Mouse (Mus musculus): Measurements from ENCODE around the gene Tlk1.

DNA sequence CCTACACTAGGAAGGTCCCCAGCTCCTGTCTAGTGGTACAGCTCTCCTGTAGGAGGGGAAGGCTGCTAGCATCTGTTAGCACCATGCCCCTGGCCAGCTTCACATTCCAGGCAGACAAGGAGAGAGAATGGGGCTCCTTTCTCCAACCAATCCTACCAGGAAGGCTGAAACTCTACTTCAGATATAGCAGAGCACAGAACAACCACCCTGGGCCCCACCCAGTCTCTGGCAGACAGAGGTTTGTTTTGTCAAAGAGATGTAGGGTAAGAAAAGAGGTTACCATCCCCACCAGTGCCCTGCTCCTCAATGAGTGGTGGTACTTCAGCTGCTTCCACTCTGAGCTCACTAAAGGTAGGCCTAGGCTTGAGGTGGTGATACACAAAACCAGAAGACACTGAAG lies 16.8 kb downstream of the Tlk1 start:
- TF ChIP-seq POLR2A (IDR thresholded peaks at IDR 0.05; ENCODE audit: control insufficient read depth, low read depth, low read length) (no peak), CTCF (IDR thresholded peaks at IDR 0.05; ENCODE audit: control insufficient read depth, insufficient read depth, insufficient replicate concordance, low read depth, low read length) (no peak)
